Mouse (Mus musculus): ENCODE results near the gene Mmrn1.

Gene Mmrn1

DNA sequence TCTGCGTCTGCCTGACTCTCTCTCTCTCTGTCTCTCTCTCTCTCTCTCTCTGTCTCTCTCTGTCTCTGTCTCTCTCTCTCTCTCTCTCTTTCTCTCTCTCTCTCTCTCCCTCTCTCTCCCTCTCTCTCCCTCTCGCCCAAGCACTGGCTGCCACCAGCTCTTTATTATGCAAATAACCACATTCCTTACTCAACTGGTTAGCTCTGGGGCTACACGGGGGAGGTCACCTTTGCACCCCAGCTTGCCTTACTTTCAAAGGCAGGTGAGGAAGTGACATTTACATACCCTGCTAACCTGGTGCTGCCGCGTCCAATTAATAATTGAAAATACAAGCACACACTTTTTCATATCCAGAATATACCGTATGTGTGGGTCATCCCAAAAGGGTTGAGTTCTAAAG, 69.3 kb downstream of the Mmrn1 start:
- no peak for DNase-seq

DNA sequence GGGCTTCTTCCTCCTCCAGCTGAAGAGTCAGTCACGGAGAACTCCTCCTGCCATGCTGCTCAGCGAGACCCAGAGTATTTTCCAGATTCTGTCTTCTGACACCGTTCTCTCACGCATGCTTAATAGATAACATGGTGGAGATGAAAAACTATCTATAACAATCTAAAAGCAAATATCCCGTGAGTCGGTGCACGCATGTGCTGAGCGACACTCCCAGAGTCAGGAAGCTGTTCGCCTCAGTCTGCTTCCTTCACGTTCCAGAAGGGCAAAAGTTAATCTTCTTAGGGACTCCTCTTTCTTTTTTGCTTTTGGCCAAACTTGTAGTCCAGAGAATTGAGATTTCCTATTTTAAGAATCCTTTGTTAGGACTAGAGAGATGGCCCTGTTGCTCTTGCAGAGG, 69.7 kb downstream of the Mmrn1 start:
- DNase-seq: no peak

DNA sequence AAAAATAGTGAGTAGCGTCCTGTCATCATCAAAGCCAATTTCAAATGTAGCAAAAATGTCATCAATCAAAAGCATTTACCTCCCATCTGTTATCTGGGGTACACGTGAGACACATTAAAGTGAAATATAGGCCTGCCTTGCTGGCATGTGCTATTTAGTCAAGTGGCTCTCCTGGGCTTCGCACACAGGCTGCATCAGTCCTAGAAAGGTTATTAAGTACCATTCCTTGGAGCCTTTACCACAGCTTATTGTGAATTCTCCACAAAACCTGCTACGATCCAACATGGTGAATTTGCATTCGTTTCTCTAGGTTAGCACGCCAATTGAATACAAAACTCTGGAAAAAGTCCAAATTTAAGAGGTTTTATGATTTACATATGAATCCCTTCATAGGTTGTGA, 70.8 kb downstream of the Mmrn1 start:
- no peak for DNase-seq

DNA sequence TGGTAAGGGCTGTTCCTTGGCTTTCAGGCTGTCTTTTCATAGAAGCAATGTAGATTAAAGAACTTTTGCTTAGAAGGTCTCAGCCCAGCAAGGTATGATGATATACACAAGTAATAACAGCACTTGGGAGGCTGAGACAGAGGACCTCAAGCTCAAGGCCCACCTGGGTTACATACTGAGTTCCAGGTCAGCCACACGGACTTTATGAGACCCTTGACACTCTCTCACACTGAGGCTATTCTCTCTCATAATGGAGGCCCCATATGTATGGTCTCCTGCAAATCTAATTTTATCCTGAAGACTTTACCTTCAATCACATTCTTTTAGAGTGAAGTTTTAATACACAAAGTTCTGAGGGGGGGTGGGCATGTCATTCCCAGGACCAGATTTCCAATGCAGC, 71.6 kb downstream of the Mmrn1 start:
- no peak for DNase-seq

DNA sequence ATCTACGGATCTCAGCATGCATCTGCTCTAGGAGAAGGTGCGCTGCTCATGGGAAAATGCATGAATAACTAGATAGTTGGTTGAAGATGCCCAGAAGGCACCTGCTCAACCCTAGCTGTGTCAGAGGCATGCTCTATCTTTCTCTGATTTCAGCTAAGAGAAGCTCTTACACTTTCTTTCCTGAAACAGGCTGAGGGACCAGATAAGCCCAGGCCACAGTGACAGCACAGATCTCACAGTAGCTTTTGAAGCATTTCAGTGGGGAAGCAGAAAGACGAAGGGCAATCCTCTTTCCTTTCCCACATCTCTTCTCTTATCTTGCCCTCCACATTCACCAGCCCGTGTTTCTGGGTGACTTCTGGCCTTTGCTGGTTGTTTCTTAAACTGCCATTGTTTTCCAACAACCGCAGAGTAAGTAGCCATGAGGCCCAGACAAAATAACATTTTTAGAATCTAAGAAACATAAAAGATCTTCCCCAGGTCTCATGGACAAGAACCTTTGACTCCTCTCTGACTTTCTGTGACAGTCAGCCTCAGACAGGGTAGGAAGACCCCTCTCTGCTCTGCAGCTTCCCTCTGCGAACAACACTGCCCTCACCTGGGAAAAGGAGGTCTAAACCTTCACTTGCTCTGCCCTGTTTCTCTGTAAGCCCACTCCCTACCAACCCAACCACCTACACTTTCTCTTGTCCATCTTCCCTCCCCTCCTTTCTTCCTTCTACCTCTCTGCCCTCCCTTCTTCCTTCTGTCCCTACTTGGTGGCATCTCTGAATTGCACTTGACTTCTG, 76.4 kb downstream of the Mmrn1 start:
- no peak for DNase-seq

DNA sequence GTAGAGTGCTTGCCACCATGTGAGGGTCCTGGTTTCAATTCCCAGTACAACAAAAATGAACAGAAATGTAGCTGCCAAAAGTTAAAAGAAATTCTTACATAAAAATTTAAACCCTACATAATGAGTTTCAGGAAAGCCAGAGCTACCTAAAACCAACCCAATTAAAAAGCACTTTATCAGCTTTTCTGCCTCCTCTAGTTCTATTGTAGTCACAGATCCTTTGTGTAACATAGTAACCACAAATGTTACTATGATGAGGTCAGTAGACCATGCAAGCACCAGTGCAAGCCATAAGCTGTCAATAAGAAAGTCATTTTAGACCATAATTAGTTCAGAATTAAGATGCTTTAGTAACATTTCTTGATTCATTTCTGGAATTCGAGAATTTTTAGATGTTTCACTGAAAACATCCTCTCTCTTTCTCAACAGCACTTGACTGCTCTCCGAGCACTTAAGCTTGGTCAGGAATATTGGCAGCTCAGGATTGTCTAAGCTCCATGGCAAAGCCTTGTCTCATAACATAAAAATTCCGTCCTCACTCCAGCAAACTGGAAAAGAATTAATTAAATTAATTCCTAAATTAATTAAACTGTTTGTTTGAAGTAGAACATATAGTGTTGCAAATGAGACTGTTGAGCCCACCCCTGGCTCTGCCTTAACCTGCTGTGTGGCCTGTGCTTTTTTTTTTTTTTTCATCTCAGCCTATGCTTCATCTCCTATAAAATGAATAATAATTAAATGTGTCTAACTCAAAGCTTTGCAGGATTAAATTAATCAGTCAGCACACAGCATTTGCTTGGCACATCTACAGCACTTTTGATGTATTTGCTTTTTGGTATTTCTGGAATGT, 79.4 kb downstream of the Mmrn1 start:
- DNase-seq: no peak

DNA sequence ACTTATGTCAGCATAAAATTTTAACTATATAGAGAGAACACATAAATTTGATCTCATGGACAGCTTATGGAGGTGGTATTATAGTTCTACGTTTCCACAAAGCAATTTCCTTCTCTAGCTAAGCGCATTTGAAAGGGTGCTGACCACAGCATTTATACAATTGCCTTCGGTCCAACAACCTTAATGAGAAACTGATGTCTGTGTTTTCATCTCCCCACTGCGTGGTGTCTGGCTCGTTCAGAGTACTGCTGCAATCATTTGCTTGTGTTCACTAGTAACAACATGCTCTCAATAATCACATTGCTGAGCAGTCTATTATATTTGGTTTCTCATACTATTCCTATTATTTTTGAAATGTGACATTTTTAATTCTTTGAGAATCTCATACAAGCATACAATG, 89.0 kb downstream of the Mmrn1 start:
- no peak for DNase-seq

DNA sequence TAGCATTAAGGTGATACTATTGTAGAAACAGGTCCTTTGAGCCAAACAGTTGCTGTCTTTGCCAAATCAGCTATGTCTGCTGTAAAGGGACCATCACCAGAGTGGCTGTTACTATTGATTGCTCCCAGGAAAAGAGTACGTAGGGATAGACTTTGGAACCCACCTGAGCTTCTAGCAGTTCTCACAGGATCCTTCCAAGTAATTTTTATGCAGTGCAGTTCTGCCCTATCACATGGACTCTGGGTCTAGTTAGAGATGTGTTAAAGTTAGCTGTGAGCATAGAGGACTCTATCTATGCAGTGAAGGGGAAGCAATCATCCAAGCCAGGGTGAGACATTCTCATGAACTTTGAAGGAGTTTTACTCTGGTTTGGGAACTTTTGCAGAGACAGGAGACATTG, 94.9 kb downstream of the Mmrn1 start:
- no peak for DNase-seq

DNA sequence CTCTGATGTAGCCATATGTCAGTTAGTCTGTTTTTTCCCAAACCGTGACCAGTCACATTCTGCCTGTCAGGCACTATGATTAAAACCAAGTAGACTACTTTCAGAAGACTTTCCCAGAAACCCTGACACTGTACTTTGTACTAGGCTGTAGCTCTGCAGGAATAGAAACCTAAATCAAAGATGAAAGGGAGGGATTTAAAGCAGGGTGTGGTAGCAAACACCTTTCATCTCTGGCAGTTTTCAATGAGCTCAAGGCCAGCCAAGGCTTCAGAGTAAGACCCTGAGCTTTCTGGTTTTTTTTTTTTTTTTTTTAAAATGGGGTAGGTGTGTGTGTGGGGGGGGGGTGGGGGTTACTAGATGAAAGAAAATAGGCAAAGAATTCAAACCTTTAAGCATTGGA, 96.2 kb downstream of the Mmrn1 start:
- DNase-seq: no peak

DNA sequence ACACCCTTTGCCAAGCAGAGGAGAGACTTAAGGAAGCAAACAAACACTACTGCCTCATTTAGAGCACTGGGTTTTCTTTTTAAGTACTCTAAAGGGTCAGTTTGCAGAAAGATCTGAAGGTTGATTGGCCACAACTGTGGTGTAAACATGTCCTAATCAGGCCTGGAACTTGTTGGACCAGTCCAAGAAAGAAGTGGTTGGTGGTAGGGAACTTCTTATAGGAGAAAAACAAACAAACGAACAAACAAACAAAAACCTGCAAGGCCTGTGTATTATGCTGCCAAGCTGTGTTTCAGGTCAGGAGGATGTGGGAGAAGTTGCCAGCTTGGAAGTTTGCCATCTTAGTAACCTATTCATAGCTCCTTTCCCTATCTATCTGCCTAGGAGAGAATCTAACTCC, 108.5 kb downstream of the Mmrn1 start:
- DNase-seq: peak; percentile 47

All from lung, postnatal 36 days (tissue).